Mouse (Mus musculus) spleen, adult 2 months (tissue): ENCODE results near the gene Ubc. TPM values are rescaled to one million over a fixed set of nuclear protein-coding genes. Genes with fewer than 3 reads are reported as not detected.
A peak's percentile ranks its signal among the peaks of the same experiment; 100 is the strongest.
"Not testable (repeated sequence)": the region's sequence is repeated elsewhere in the genome, so short reads cannot be mapped to it uniquely, and the experiment has no call there.

Source experiments
- DNase-seq, 2 experiments: peaks; one replicate each; pipeline versions ENCODE4 v3.0.0 to v3.0.0-alpha.2; 2012 to 2021; ENCODE audit warnings: low spot score in 2 of 2, low read depth in 1 of 2
- H3K27ac ChIP-seq: fragments of 200-500 bp; 2 replicates; pipeline ENCODE4 v1.5.1; 2012; ENCODE audit warnings: low read length, inconsistent platforms; ENCODE audit not compliant: insufficient read depth
- H3K27me3 ChIP-seq: fragments of 200-500 bp; 2 replicates; pipeline ENCODE4 v1.6.1; 2012; ENCODE audit warnings: mild to moderate bottlenecking, moderate library complexity, low read length, inconsistent platforms; ENCODE audit not compliant: control insufficient read depth, insufficient read depth
- H3K36me3 ChIP-seq: fragments of 200-500 bp; 2 replicates; pipeline ENCODE4 v1.6.1; 2012; ENCODE audit warnings: mild to moderate bottlenecking, low read length, inconsistent platforms; ENCODE audit not compliant: control insufficient read depth, insufficient read depth
- H3K4me1 ChIP-seq: fragments of 200-500 bp; 2 replicates; pipeline ENCODE4 v1.6.1; 2011; ENCODE audit warnings: inconsistent platforms; ENCODE audit not compliant: control insufficient read depth, insufficient read depth, insufficient read length
- H3K4me3 ChIP-seq: fragments of 200-500 bp; 2 replicates; pipeline ENCODE4 v1.5.1; 2011; ENCODE audit warnings: mild to moderate bottlenecking, inconsistent platforms; ENCODE audit not compliant: insufficient read depth, insufficient read length; ENCODE audit errors: extremely low read depth
- CTCF ChIP-seq: fragments of 200-500 bp; IDR thresholded peaks from 2 replicates; pipeline ENCODE4 v1.5.1; 2011; ENCODE audit warnings: mild to moderate bottlenecking, inconsistent platforms; ENCODE audit not compliant: insufficient read depth, insufficient read length, insufficient replicate concordance; ENCODE audit errors: extremely low read depth
- POLR2A ChIP-seq: fragments of 200-500 bp; IDR thresholded peaks from 2 replicates; pipeline ENCODE4 v1.6.1; 2011; ENCODE audit warnings: low read depth, low read length, inconsistent platforms
- WGBS: fragments of 180-500 bp; shearing (Covaris S2); methylation state at CpG from one replicate; pipeline ENCODE4 v1.1.7; 2018; 5-methylcytosine and 5-hydroxymethylcytosine counted together
- polyA plus RNA-seq: library from polyadenylated mRNA; depleted of rRNA; stranded (reverse); fragments of >200 nt; gene quantifications from 2 replicates; pipeline ENCODE4 v1.2.3, GENCODE M21; 2012

Gene Ubc
- polyA plus RNA-seq, 1 experiment, result 316 TPM

GRCm38 (mm10) chr5:125392977-125393621 is 3.1 kb upstream of the Ubc start:
- TF ChIP-seq CTCF (no peak), POLR2A (peak; percentile 23; the same call in 1 of the 2 replicates)
- Histone ChIP-seq H3K27me3 (no peaks in the 10 kb centered on the region), H3K27ac (peak overlapping the region; percentile 98), H3K4me3 (peak overlapping the region; percentile 64), H3K36me3 (peaks cover 5% of the 10 kb centered on the region), H3K4me1 (peaks cover 8% of the 10 kb centered on the region; the same call in 1 of the 2 replicates)
- DNase-seq, result peak; percentile 94 to 97
- 1% methylated on average over 20 of the region's 20 CpGs for WGBS

GRCm38 (mm10) chr5:125392618-125392976 is 2.6 kb upstream of the Ubc start:
- WGBS, result 13% methylated on average over 1 of the region's 1 CpGs
- Histone ChIP-seq H3K36me3 (peaks cover 6% of the 10 kb centered on the region), H3K4me1 (peaks cover 8% of the 10 kb centered on the region; the same call in 1 of the 2 replicates), H3K4me3 (peak overlapping the region; percentile 11; the same call in 1 of the 2 replicates), H3K27me3 (no peaks in the 10 kb centered on the region), H3K27ac (peak overlapping the region; percentile 96)
- DNase-seq, result no peak
- no peak for TF ChIP-seq CTCF
- TF ChIP-seq POLR2A, result no peak

- not testable (repeated sequence) for H3K27me3 ChIP-seq, H3K4me1 ChIP-seq, H3K36me3 ChIP-seq, H3K4me3 ChIP-seq, DNase-seq
- H3K27ac ChIP-seq, result peak overlapping the region; percentile 74; the same call in 1 of the 2 replicates
- 80% methylated on average over 4 of the region's 4 CpGs for WGBS
Measured at GRCm38 (mm10) chr5:125392176-125392575, 2.2 kb upstream of the Ubc start.

DNA sequence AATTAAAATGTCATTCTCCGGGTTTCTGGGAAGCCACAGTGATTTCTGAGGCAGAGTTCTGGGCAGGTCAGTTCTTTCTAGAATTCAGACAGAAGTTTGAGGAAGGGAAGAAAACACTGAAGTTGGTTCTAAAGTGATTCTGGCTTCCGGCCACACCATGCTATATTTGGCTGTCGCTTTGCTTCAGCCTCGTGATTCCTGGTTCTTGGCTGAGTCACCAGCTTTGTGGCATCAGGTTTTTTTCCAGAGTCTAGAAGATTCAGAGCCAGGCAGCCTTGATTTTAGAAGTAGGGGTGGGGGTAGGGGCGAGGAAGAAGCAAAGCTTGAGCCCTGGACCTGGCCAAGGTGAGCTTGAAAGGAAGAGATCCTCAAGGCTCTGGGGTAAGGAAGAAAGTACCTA is 1.6 kb upstream of the Ubc start:
- Histone ChIP-seq H3K4me1 (peaks cover 8% of the 10 kb centered on the region; the same call in 1 of the 2 replicates), H3K27ac (peak overlapping the region; percentile 93), H3K36me3 (peaks cover 6% of the 10 kb centered on the region), H3K4me3 (0 out of 2 replicates have a peak overlapping the region, but pooled peaks have one; percentile 11), H3K27me3 (no peaks in the 10 kb centered on the region)
- peak; percentile 34 to 63 for DNase-seq
- no peak for TF ChIP-seq POLR2A
- TF ChIP-seq CTCF, result no peak
- WGBS, result 8% methylated on average over 5 of the region's 5 CpGs

DNA sequence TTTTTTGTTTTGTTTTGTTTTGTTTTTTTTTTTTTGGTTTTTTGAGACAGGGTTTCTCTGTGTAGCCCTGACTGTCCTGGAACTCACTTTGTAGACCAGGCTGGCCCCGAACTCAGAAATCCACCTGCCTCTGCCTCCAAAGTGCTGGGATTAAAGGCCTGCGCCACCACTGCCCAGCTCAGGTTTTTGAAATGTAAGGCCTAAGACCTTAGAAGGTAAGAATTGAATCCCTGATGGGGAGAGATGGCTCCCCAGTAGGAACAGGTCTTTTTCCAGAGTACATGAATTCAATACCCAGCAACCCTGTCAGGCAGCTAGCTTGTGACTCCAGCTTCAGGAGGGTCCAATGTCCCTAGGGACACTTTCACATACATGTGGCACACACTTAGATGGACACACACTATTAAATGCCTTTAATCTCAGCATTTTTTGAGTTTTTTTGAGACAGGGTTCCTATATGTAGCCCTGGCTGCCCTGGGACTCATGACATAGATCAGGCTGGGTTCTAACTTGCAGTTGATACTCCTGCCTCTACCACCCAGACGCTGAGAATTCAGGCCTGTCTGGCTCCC is 990 bp upstream of the Ubc start:
- peaks cover 6% of the 10 kb centered on the region for H3K36me3 ChIP-seq
- 69% methylated on average over 3 of the region's 3 CpGs for WGBS
- H3K4me3 ChIP-seq, result no peak overlapping the region
- H3K4me1 ChIP-seq, result peaks cover 8% of the 10 kb centered on the region; the same call in 1 of the 2 replicates
- TF ChIP-seq CTCF (no peak), POLR2A (no peak)
- DNase-seq, result no peak
- peak overlapping the region; percentile 71 for H3K27ac ChIP-seq
- H3K27me3 ChIP-seq, result no peaks in the 10 kb centered on the region

DNA sequence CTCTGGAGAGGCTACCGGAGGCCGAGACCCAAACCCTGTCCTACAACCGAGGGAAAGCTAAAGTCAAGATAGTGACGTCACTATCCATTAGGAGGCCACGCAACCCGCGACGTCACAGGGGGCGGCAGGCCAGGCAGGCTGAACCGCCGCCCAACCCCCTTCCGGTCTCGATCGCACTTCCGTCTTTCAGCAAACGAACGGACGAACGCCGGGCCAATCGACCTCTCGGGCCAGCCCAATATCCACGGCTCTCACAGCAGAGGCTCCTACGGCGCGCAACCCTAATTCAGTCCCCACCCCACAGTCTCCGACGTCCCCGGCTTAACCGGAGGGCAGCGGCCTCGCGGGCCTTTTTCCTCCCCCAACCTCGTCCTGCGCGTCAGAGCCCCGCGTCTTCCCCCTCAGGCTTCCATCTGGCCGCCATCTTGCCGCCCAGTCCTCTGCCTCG is 847 bp downstream of the Ubc start, which contains the start of gene Gm10382:
Gm10382 (plus strand) TSS at position 192 of the 448 bp plus-strand sequence.
- 1% methylated on average over 41 of the region's 41 CpGs for WGBS
- DNase-seq, result peak; percentile 79 to 88
- TF ChIP-seq POLR2A, result peak; percentile 40
- no peak for TF ChIP-seq CTCF
- Histone ChIP-seq H3K4me3 (peak within 1 kb of the TSS; percentile 93), H3K27ac (peak within 1 kb of the TSS; percentile 97), H3K4me1 (peaks cover 8% of the 10 kb centered on the region; the same call in 1 of the 2 replicates), H3K27me3 (no peaks in the 10 kb centered on the region), H3K36me3 (peaks cover 20% of the 10 kb centered on the region)

DNA sequence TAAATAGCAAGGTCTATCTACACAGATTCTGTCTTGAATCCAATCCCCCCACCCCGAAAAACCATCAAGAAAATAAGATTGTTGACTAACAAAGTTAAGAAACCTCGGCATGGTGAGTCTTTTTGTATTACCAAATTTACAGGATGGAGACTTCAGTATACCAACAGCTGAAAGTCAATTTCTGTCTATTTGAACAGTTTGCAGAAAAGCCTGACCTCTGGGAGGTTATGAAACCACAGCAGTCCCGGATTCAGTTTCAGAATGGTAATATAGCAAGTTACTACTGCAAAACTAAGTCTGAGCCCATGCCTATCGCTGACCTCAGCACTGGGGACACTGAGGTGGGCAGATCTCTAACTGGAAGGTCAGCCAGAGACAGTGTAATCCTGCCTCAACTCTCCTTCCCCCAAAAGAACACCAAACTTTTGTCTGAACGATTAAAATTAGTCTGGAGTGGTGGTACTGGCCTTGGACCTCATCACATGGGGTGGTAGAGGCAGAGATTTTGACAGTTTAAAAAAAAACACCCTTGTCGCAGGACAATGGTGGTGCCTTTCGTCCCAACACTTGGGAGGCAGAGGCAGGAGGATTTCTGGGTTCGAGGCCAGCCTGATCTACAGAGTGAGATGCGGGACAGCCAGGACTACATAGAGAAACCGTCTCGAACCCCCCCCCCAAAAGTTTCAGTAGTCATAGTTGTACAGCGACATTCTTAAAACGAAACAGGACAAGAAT is 1.5 kb downstream of the Ubc start:
- Histone ChIP-seq H3K4me3 (peak overlapping the region; percentile 93), H3K36me3 (peaks cover 20% of the 10 kb centered on the region), H3K4me1 (peaks cover 7% of the 10 kb centered on the region), H3K27me3 (no peaks in the 10 kb centered on the region), H3K27ac (peak overlapping the region; percentile 97)
- DNase-seq, result no peak
- no peak for TF ChIP-seq POLR2A
- TF ChIP-seq CTCF, result no peak
- WGBS, result 8% methylated on average over 13 of the region's 13 CpGs

DNA sequence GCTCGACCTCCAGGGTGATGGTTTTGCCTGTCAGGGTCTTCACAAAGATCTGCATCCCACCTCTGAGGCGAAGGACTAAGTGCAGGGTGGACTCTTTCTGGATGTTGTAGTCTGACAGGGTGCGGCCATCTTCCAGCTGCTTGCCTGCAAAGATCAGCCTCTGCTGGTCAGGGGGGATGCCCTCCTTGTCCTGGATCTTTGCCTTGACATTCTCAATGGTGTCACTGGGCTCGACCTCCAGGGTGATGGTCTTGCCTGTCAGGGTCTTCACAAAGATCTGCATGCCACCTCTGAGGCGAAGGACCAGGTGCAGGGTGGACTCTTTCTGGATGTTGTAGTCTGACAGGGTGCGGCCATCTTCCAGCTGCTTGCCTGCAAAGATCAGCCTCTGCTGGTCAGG is 2.7 kb downstream of the Ubc start:
- H3K4me1 ChIP-seq, DNase-seq, H3K4me3 ChIP-seq, H3K27ac ChIP-seq, H3K27me3 ChIP-seq: not testable (repeated sequence)
- peaks cover 20% of the 10 kb centered on the region for H3K36me3 ChIP-seq
- 78% methylated on average over 5 of the region's 6 CpGs for WGBS
